Mouse (Mus musculus) ES-Bruce4 (cell line): Measurements from ENCODE around the gene Ttll9.

Source experiments
- CTCF ChIP-seq: IDR thresholded peaks from one replicate; pipeline ENCODE4 v1.8.1; 2011; ENCODE audit warnings: low read depth, low read length
- EP300 ChIP-seq: IDR thresholded peaks from 2 replicates; pipeline ENCODE4 v1.6.1; 2011; ENCODE audit warnings: low read depth, low read length; ENCODE audit not compliant: insufficient read depth
- POLR2A ChIP-seq: IDR thresholded peaks from one replicate; pipeline ENCODE4 v1.8.1; 2011; ENCODE audit warnings: low read length; ENCODE audit not compliant: insufficient read depth

DNA sequence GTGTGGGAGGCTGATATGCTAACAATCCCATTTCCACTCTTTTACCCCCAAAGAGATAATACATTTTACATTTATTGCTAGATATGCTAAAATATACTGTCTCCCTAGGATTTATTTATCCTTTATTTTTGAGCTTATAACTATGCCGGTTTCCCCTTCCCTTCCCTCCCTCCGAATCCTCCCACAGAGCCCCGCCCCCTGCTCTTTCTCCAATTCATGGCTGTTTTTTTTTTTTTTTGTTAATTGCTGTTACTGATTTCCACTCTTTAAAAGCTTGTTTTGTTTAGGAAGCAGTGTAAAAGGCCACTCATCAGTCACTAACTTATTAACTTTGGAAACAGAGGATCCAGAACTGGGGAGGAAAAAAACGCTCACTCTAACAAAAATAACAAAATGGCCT lies 34.8 kb downstream of the Ttll9 start:
- no peak for TF ChIP-seq CTCF
- no peak for TF ChIP-seq POLR2A
- no peak for TF ChIP-seq EP300
